Mouse (Mus musculus) thymus, postnatal 4 days (tissue): Measurements from ENCODE around the gene Hnrnpa0.
A peak's percentile ranks its signal among the peaks of the same experiment; 100 is the strongest.
"Not testable (repeated sequence)": the region's sequence is repeated elsewhere in the genome, so short reads cannot be mapped to it uniquely, and the experiment has no call there.

Experiments
- DNase-seq: peaks from one replicate; pipeline ENCODE4 v3.0.0; 2021

The Hnrnpa0 gene

DNA sequence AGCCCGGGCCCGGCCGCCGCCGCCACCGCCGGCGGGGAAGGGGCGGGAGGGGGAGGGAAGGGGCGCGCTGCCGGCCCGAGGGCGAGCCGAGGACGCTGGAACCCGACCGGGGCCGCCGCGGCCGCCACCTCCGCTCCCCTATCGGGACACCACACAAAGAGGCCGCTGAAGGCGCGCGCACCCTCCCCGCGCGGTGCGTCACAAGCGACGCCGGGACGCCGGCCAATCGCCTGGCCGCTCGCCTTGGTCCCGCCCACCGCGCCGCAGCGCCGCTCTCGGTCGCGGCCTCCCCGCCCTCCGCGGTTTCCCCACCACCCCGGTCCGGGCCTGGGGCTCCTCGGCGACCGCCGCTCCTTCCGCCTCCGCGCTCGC, at the start of gene Hnrnpa0:
TSS of gene Hnrnpa0 (minus strand) at position 161 of the 372 bp plus-strand sequence.
- DNase-seq = peak; percentile 98

- DNase-seq = peak; percentile 95
Observed at GRCm38 (mm10) chr13:58177511-58178208, 49.3 kb upstream of the Hnrnpa0 start.

- no peak for DNase-seq
Observed at GRCm38 (mm10) chr13:58176105-58176504, 47.7 kb upstream of the Hnrnpa0 start.

DNA sequence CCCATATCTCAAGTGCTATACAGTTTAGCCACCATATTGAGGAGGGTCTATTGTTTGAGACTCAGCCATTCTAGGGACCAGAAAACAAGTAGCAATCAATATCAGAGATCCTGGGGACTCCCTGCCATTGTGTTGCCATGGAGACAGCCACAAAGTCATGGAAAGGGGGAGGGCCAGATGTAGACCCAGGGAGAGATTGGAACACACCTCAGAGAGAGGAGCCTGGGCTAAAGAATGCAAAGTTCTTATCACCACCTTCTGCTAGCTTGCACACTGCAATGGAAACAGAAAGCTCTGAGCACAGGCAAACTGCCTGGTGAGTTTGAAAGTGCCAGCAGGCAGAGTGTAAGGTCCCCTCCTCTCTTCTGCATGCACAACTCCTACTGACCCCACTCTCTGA, 39.8 kb upstream of the Hnrnpa0 start:
- no peak for DNase-seq

GRCm38 (mm10) chr13:58163343-58163742, 35.0 kb upstream of the Hnrnpa0 start:
- DNase-seq = no peak

- DNase-seq = no peak
Observed at GRCm38 (mm10) chr13:58160761-58161160, 32.4 kb upstream of the Hnrnpa0 start.

- DNase-seq = peak; percentile 93
Observed at GRCm38 (mm10) chr13:58158099-58158912, 29.9 kb upstream of the Hnrnpa0 start.

- DNase-seq = peak; percentile 89
Observed at GRCm38 (mm10) chr13:58157447-58158098, 29.2 kb upstream of the Hnrnpa0 start, which contains the start of gene Idnk. Gene Idnk, plus strand, starts transcription at chr13:58157649.

GRCm38 (mm10) chr13:58157036-58157435, 28.7 kb upstream of the Hnrnpa0 start:
- peak; percentile 40 for DNase-seq

- peak; percentile 59 for DNase-seq
Observed at GRCm38 (mm10) chr13:58156031-58156430, 27.7 kb upstream of the Hnrnpa0 start.

DNA sequence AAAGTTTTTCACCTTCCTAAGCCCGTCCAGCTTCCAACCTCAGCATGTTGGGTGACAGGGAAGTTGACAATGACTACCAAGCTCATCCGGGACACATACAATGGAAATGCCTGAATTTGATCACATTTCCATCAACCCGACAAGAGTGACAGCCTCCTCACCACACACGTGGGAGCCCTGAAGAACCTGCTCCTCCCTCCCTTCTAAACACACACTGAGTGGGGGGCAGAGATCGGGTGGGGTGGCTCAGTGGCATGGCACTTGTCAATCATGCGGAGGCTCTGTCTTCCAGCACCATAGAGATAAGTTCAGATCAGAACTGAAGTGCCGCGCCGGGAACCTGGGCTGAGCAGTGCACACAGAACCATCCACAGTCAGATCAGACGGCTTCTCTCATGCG, 22.1 kb upstream of the Hnrnpa0 start:
- no peak for DNase-seq

DNA sequence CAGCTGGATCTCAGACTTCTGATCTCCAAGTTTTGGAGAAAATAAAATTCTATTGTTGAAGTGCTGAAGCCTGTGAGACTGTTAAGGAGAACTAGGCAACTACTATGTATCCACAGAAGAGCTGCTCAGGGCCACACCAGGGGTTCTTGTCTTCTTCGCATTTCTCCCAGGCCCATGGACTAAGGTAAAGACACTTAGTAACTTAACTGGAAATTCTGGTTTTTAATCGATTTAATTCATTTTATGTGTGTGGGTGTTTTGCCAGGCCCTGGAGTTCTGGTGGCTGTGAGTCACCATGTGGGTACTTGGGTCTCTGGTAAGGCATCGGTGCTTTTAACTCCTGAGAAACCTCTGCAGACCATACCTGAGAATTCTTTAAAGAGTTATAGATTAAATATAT, 21.3 kb upstream of the Hnrnpa0 start:
- DNase-seq = no peak

GRCm38 (mm10) chr13:58149033-58149558, 20.7 kb upstream of the Hnrnpa0 start:
- DNase-seq = no peak

- DNase-seq = peak; percentile 64
Observed at GRCm38 (mm10) chr13:58148256-58148831, 20.0 kb upstream of the Hnrnpa0 start.

DNA sequence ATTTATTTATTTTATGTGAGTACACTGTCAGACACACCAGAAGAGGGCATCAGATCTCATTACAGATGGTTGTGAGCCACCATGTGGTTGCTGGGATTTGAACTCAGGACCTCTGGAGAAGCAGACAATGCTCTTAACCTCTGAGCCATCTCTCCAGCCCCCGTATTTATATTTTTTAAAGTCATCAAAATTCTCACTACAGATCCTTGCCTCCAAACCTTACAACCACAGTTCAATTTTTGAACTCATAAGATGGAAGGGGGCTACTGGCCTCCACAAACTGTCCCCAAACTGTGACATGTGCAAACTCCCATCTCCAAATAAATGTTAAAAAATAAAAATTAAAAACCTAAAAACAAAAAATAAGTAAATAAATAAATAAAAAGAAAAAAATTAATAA, 19.4 kb upstream of the Hnrnpa0 start:
- no peak for DNase-seq

- DNase-seq = not testable (repeated sequence)
Observed at GRCm38 (mm10) chr13:58146603-58147002, 18.2 kb upstream of the Hnrnpa0 start.

- peak; percentile 53 for DNase-seq
Observed at GRCm38 (mm10) chr13:58131692-58132091, 3.3 kb upstream of the Hnrnpa0 start.

DNA sequence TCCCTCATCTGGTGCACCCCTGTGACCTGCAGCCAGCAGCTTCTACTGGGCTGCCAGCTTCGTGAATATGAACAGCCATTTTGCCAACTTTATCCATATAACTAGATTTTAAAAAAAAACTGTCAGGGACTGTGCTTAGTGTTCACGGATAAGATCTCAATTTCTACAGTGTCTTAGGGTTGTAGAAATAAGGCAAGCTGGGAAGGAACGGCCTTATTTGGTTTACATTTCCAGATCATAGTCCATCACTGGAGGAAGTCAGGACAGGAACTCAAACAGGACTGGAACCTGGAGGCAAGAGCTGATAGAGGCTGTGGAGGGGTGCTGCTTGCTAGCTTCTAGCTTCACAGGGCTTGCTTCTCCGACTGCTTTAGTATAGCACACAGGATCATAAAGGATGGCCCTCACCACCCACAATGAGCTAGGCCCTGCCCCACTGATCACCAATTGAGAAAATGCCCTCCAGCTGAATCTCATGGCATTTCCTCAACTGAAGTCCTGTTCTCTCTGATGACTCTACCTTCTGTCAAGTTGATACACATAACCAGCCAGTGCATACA, 1.4 kb upstream of the Hnrnpa0 start:
- no peak for DNase-seq

GRCm38 (mm10) chr13:58128768-58129671, 664 bp upstream of the Hnrnpa0 start:
- DNase-seq = peak; percentile 94

- DNase-seq = no peak
Observed at GRCm38 (mm10) chr13:58127766-58128361, 492 bp downstream of the Hnrnpa0 start.
